Mouse (Mus musculus): ENCODE measurements at regions not wholly inside any gene's neighbourhood (a gene's known extent, or its start where the extent isn't known, plus 50 kb on each side); places are given as distances from the start of the nearest gene placed in this dataset.
A peak's percentile ranks its signal among the peaks of the same experiment; 100 is the strongest.

GRCm38 (mm10) chr7:49704635-49705034, 54.3 kb upstream of the Htatip2 start:
- DNase-seq (ENCODE audit: low spot score) = peak; percentile 54

DNA sequence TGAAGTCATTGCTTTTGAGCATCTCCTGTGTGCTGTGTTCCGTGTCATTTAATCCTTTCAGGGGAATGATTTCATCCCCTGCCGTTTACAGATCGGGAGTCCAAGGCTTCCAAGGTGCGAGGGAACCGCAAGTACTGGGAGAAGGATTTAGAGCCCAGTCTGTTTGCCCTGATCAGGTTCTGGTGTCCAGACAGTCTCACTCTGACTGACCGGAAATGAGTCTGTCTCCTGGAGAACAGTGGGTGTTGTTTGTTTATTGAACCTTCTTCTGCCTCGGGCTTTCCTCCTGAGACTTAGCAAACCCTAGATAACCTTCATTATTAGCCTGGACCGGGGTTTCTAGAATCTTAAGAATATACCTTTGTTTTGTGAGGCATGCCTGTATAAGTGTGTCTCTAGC, 58.2 kb upstream of the Htatip2 start:
- no peak for DNase-seq (ENCODE audit: low spot score)

- DNase-seq (ENCODE audit: low spot score) = no peak
Observed at GRCm38 (mm10) chr7:49700024-49700390, 58.9 kb upstream of the Htatip2 start.

DNA sequence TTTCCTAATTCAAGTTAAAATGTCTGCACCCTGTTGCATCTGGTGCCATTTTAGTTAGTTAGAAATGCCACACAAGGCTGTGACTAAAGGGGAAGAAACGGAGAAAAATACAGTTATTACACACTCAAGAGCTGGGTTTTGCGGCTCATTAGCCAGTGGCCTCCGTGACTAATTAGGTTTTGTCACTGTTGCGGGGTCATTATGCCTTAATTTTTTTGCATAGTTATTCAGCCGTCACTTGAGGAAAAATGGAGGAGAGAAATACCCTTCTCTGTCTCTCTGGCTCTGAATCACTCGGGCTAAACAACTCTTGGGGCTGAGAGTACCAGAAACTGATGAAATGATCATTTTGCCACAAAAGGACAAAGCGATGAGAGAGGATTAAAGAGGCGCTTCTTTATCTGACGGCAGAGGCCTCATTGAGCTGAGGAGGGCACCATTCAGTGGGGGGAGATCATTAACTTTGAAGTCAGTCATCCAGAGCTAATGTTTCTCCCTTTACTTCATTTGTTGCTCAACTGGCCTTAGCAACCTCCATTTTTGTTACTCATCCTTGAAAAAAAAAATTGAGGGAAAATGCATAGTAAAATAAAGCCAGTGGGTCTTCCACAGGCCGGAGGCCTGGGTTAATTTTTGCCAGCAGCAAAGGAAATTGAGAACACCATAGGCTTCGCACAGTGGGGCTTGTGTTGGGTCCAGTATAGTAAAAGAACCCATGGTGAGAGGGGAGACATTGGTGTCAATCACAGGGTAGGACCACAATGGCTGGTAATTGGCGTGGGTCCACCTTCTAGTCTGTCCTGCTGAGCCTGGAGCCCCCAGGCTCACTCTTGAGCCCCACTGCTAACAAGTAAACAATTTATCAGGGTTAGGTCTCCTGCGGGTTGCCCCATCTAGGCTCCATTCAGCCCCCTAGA, 59.5 kb upstream of the Htatip2 start:
- DNase-seq (ENCODE audit: low spot score) = peak; percentile 51

GRCm38 (mm10) chr7:49696228-49696627, 59.6 kb upstream of the Dbx1 start:
- peak; percentile 60 for DNase-seq (ENCODE audit: low spot score)

DNA sequence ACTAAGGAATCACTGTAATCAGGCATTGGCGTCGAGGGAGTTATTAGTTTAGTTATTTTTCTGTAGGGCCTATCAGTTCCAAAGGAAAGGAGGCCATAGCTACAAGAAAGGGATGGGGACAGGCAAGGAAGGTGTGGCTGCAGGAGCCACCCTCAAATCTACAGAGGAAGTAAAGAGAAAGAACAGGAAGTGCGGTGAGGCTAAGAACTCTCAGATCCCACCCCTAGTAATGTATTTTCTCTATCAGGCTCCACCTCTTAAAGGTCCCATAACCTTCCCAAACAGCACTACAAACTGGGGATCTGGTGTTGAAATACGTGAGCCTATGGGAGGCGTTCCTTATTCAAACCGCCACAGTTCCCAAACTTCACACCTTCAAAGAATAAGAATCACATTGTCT, 52.9 kb upstream of the Dbx1 start:
- no peak for DNase-seq (ENCODE audit: low spot score)

DNA sequence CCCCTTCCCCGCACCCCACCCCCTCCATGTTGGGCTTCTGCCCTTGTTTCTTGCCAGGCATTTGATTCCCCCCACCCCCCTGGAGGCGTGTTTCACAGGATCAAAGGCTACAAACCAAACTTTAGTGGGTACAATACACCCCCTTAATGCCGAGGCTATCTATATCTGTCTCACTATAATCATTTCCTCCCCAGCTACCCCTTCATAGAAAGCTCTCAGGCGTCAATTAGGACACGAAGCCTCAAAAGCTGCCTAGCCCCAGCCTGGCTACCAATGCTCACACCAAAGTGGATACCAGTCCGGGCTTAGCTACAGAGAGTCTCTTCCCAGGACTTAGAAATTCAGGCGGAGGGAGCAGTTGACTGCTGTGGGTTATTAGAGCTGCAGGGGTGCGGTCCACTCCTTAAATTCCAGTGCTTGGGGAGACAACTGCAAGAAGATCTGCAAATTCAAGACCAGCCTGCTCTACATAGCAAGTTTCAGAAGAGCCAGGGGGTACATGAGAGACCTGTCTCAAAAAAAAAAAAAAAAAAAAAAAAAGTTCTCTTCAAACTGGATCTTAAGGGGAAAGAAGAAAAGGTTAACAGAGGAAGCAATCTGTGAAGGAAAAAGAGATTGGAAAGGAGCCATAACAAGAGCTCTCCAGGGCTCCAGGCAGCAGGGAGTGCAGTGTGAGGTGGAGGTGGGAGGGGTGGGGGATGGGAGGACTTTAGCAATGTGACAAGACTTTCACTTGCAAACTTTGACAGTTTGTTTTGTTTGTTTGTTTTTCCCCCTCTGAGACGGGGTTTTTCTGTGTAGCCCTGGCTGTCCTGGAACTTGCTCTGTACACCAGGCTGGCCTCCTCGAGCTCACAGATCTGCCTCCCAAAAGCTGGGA, 52.1 kb upstream of the Dbx1 start:
- DNase-seq (ENCODE audit: low spot score) = no peak

DNA sequence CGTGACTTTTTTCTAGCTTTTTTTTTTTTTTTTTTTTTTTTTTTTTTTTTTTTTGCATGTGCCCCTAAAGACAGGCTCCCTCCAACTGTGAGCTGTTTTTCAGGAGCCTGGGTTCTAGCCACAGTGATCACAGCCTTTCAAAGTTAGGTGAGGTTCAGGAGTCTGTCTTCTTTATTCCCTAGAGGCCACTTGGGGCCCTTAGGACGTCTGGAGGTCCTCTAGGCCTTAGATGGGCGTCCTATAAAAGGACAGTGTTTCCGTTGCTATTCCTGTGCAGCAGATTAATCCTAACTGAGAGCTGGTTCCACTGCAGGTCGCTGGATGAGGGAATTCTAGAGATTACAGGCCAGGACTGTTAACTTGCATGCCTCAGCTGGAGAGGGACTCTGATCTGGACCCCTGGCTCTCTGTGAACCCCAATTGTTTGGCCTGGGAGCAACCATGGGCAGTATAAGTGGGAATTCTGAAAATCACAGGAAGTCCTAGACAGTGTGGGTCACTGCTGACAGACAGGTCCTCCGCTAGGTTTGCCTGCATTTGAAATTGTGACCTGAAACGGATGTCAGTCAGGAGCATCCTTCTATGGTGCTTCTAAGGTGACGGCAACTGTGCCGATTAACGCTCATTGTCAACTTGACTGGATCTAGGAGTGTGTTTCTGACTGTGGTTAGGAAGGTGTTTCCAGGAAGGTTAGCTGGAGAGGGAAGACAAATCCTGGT, 51.2 kb upstream of the Dbx1 start:
- no peak for DNase-seq (ENCODE audit: low spot score)

- DNase-seq (ENCODE audit: low spot score) = peak; percentile 78
Observed at GRCm38 (mm10) chr7:49686992-49687391, 50.3 kb upstream of the Dbx1 start.

All from embryo, embryonic 10 days (tissue).